8 mouse cellular contexts compared by ENCODE assay signal in genomic region chr9:107298876-107299275, GRCm38 (mm10). TPM values are rescaled to one million over a fixed set of nuclear protein-coding genes. Genes with fewer than 3 reads are reported as not detected.
A peak's percentile ranks its signal among the peaks of the same experiment; 100 is the strongest.
DNase-seq lines count a peak whose midpoint lies in the region; ATAC-seq and TF ChIP-seq lines count a peak whose summit lies in the region.

No protein-coding gene starts in this region.

- DNase-seq in gastrocnemius, adult 2 months: peak; percentile 25
- no peak for DNase-seq in gastrocnemius, postnatal 36 days
- DNase-seq in liver, adult 2 months (ENCODE audit: extremely low read depth, low read depth, low spot score): peak; percentile 53
- DNase-seq in liver: no peak
- DNase-seq in frontal cortex, postnatal 14 days (ENCODE audit: low spot score in 2 of 2): no peak

- 20% methylated on average over 6 of the region's 6 CpGs for WGBS in liver, adult 2 months
- 70% methylated on average over 6 of the region's 6 CpGs for whole genome bisulfite sequencing in liver, embryonic 16.5 days (ENCODE audit: insufficient replicate concordance)
- WGBS in forebrain, embryonic 13.5 days: 89% methylated on average over 6 of the region's 6 CpGs

- intact Hi-C loops in gastrocnemius, adult 2 months (cut with DNase I): loop anchor here (10.0 kb wide), 1 partner anchor 614 kb away; the partner anchor contains the start of gene Tex264
- intact Hi-C loops in gastrocnemius, postnatal 36 days (cut with DNase I): loop anchor here (5.0 kb wide), 1 partner anchor 213 kb away; no protein-coding TSS in a partner anchor

- H3K27ac ChIP-seq in gastrocnemius, adult 2 months: peak overlapping the region; percentile 80
- peak overlapping the region; percentile 99 for H3K27ac ChIP-seq in liver, adult 2 months (replicated peaks; ENCODE audit: insufficient read depth, low read depth, low read length)
- H3K27ac ChIP-seq in brown adipose tissue, adult 24 weeks (replicated peaks; ENCODE audit: low read depth, low read length): no peak overlapping the region
- H3K27ac ChIP-seq in liver, embryonic 16.5 days (ENCODE audit: low read length): peak overlapping the region; percentile 21
- no peak overlapping the region for H3K27ac ChIP-seq in forebrain, embryonic 13.5 days

- H3K4me1 ChIP-seq in liver, adult 2 months (ENCODE audit: control insufficient read depth, insufficient read depth, low read length): peaks cover 46% of the 10 kb centered on the region
- H3K4me1 ChIP-seq in brown adipose tissue, adult 24 weeks (ENCODE audit: control insufficient read depth, insufficient read depth, insufficient read length, low read length): no peaks in the 10 kb centered on the region; the same call in 1 of the 2 replicates
- peaks cover 49% of the 10 kb centered on the region for H3K4me1 ChIP-seq in liver, embryonic 16.5 days (ENCODE audit: control insufficient read depth, low read depth, low read length)
- peaks cover 17% of the 10 kb centered on the region for H3K4me1 ChIP-seq in forebrain, embryonic 13.5 days

- peak overlapping the region; percentile 95 for H3K4me2 ChIP-seq in liver, embryonic 16.5 days (ENCODE audit: low read depth, low read length)
- no peak overlapping the region for H3K4me2 ChIP-seq in forebrain, embryonic 13.5 days

- no peak for ATAC-seq in liver, embryonic 16.5 days (ENCODE audit: low read depth)
- ATAC-seq in forebrain, embryonic 13.5 days: no peak

- TF ChIP-seq POLR2A in liver, adult 2 months (IDR thresholded peaks at IDR 0.05; ENCODE audit: extremely low read depth, insufficient read depth, low read length): 0 out of 2 replicates have a peak, but pooled peaks have one; percentile 9

- peak overlapping the region; percentile 77 for H3K4me3 ChIP-seq in gastrocnemius, adult 2 months
- H3K4me3 ChIP-seq in liver, adult 2 months (ENCODE audit: insufficient read depth, low read depth, low read length): peak overlapping the region; percentile 66
- H3K4me3 ChIP-seq in brown adipose tissue, adult 24 weeks (ENCODE audit: insufficient read depth, low read depth, low read length): peak overlapping the region; percentile 72
- H3K4me3 ChIP-seq in liver, embryonic 16.5 days (ENCODE audit: low read depth, low read length): peak overlapping the region; percentile 70
- no peak overlapping the region for H3K4me3 ChIP-seq in forebrain, embryonic 13.5 days

- no peak for TF ChIP-seq CTCF in gastrocnemius, adult 2 months (IDR thresholded peaks at IDR 0.05)
- TF ChIP-seq CTCF in liver, adult 2 months (IDR thresholded peaks at IDR 0.05; ENCODE audit: low read depth, low read length): no peak

- peaks cover 23% of the 10 kb centered on the region for H3K36me3 ChIP-seq in liver, adult 2 months (ENCODE audit: control insufficient read depth, insufficient read depth, low read length)
- H3K36me3 ChIP-seq in liver, embryonic 16.5 days (ENCODE audit: control insufficient read depth, insufficient read depth): peaks cover 11% of the 10 kb centered on the region
- H3K36me3 ChIP-seq in forebrain, embryonic 13.5 days (ENCODE audit: poor library complexity, severe bottlenecking): peaks cover 22% of the 10 kb centered on the region

- no peaks in the 10 kb centered on the region for H3K9me3 ChIP-seq in liver, embryonic 16.5 days (replicated peaks; ENCODE audit: control insufficient read depth, low read length)
- H3K9me3 ChIP-seq in forebrain, embryonic 13.5 days (replicated peaks): no peaks in the 10 kb centered on the region

- H3K9ac ChIP-seq in liver, adult 2 months (ENCODE audit: low read depth, low read length): peak overlapping the region; percentile 83
- no peak overlapping the region for H3K9ac ChIP-seq in liver, embryonic 16.5 days (ENCODE audit: low read depth, low read length)
- no peak overlapping the region for H3K9ac ChIP-seq in forebrain, embryonic 13.5 days

- H3K79me2 ChIP-seq in liver, adult 2 months (ENCODE audit: control insufficient read depth, insufficient read depth, low read length): peaks cover 12% of the 10 kb centered on the region; the same call in 1 of the 2 replicates

- H3K27me3 ChIP-seq in liver, adult 2 months (ENCODE audit: control insufficient read depth, insufficient read depth, low read length): no peaks in the 10 kb centered on the region
- no peaks in the 10 kb centered on the region for H3K27me3 ChIP-seq in liver, embryonic 16.5 days (ENCODE audit: control insufficient read depth, insufficient read depth, low read depth, low read length)
- H3K27me3 ChIP-seq in forebrain, embryonic 13.5 days: peaks cover 9% of the 10 kb centered on the region

RNA-seq across cellular contexts. Expression of gene Cish, which starts 3.0 kb away (rescaled TPM):
- 100 to 1,000 TPM in 1 of 2 experiments, 10 to 100 TPM in 1; 25.7 to 113 TPM for total RNA-seq in gastrocnemius, adult 2 months (2021)
- total RNA-seq in gastrocnemius, postnatal 36 days (2021): 10 to 100 TPM in 1 of 2 experiments, 1 to 10 TPM in 1; 3.9 to 32.3 TPM
- 0.55 and 1.7 TPM in 2 replicates for total RNA-seq in liver, adult 2 months (2014; rRNA removed)
- polyA plus RNA-seq in liver, adult 2 months (2012; rRNA removed): 10.1 and 32.8 TPM in 2 replicates
- 23.1 and 44.9 TPM in 2 replicates for polyA plus RNA-seq in brown adipose tissue, adult 24 weeks (2012; ENCODE audit: insufficient read depth, insufficient read length, missing spikeins)
- polyA plus RNA-seq in liver, embryonic 16.5 days (2015; fragmentation: Nextera tagmentation; extraction: Ambion mirVana): 10.0 and 10.7 TPM in 2 replicates
- 6.2 and 7.3 TPM in 2 replicates for polyA plus RNA-seq in forebrain, embryonic 13.5 days (2015; fragmentation: Nextera tagmentation; extraction: Ambion mirVana)

RNA-seq across cellular contexts. Expression of gene Mapkapk3, which starts 9.2 kb away (rescaled TPM):
- total RNA-seq in gastrocnemius, adult 2 months (2021): 10 to 100 TPM; 32.6 to 48.1 TPM
- 10 to 100 TPM; 28.2 to 31.2 TPM for total RNA-seq in gastrocnemius, postnatal 36 days (2021)
- total RNA-seq in liver, adult 2 months (2014; rRNA removed): 1.8 and 3.4 TPM in 2 replicates
- polyA plus RNA-seq in liver, adult 2 months (2012; rRNA removed): 3.9 and 6.0 TPM in 2 replicates
- 18.4 and 23.6 TPM in 2 replicates for polyA plus RNA-seq in brown adipose tissue, adult 24 weeks (2012; ENCODE audit: insufficient read depth, insufficient read length, missing spikeins)
- polyA plus RNA-seq in liver, embryonic 16.5 days (2015; fragmentation: Nextera tagmentation; extraction: Ambion mirVana): 8.4 and 9.9 TPM in 2 replicates
- 2.0 and 2.4 TPM in 2 replicates for polyA plus RNA-seq in forebrain, embryonic 13.5 days (2015; fragmentation: Nextera tagmentation; extraction: Ambion mirVana)

RNA-seq across cellular contexts. Expression of gene Hemk1, which starts 39.3 kb away (rescaled TPM):
- total RNA-seq in gastrocnemius, adult 2 months (2021): 10 to 100 TPM; 11.6 to 14.4 TPM
- 10 to 100 TPM in 1 of 2 experiments, 1 to 10 TPM in 1; 9.3 to 11.2 TPM for total RNA-seq in gastrocnemius, postnatal 36 days (2021)
- total RNA-seq in liver, adult 2 months (2014; rRNA removed): 14.4 and 18.4 TPM in 2 replicates
- 19.6 and 28.1 TPM in 2 replicates for polyA plus RNA-seq in liver, adult 2 months (2012; rRNA removed)
- polyA plus RNA-seq in brown adipose tissue, adult 24 weeks (2012; ENCODE audit: insufficient read depth, insufficient read length, missing spikeins): 52.8 and 58.3 TPM in 2 replicates
- 2.9 TPM in 2 replicates for polyA plus RNA-seq in liver, embryonic 16.5 days (2015; fragmentation: Nextera tagmentation; extraction: Ambion mirVana)
- 13.3 and 13.9 TPM in 2 replicates for polyA plus RNA-seq in forebrain, embryonic 13.5 days (2015; fragmentation: Nextera tagmentation; extraction: Ambion mirVana)

RNA-seq across cellular contexts. Expression of gene 6430571L13Rik, which starts 41.5 kb away (rescaled TPM):
- total RNA-seq in gastrocnemius, adult 2 months (2021): 10 to 100 TPM; 37.9 to 49.6 TPM
- total RNA-seq in gastrocnemius, postnatal 36 days (2021): 10 to 100 TPM; 33.5 to 35.9 TPM
- total RNA-seq in liver, adult 2 months (2014; rRNA removed): 0.46 and 0.67 TPM in 2 replicates
- 1.2 and 1.6 TPM in 2 replicates for polyA plus RNA-seq in liver, adult 2 months (2012; rRNA removed)
- 8.8 and 22.5 TPM in 2 replicates for polyA plus RNA-seq in brown adipose tissue, adult 24 weeks (2012; ENCODE audit: insufficient read depth, insufficient read length, missing spikeins)
- 0.07 and 0.18 TPM in 2 replicates for polyA plus RNA-seq in liver, embryonic 16.5 days (2015; fragmentation: Nextera tagmentation; extraction: Ambion mirVana)
- 3.1 and 3.2 TPM in 2 replicates for polyA plus RNA-seq in forebrain, embryonic 13.5 days (2015; fragmentation: Nextera tagmentation; extraction: Ambion mirVana)

Comparison
In these comparisons a context has a peak if more than half of its experiments do, and no peak if none do; other contexts are left out.
1. DNase-seq: peak in gastrocnemius, adult 2 months (single experiment) and liver, adult 2 months (single experiment); none in gastrocnemius, postnatal 36 days (0 of 2), liver (single experiment) and frontal cortex, postnatal 14 days (0 of 2).
2. H3K27ac ChIP-seq: peak in gastrocnemius, adult 2 months (single experiment), liver, adult 2 months (single experiment) and liver, embryonic 16.5 days (single experiment); none in brown adipose tissue, adult 24 weeks (single experiment) and forebrain, embryonic 13.5 days (single experiment).